Mouse (Mus musculus) heart, embryonic 16.5 days (tissue): ENCODE data around the gene Ctla4. TPM values are rescaled to one million over a fixed set of nuclear protein-coding genes. Genes with fewer than 3 reads are reported as not detected.

ENCODE experiments used
- ATAC-seq: fragments of 200-750 bp; cut with Nextera tagmentation; replicated peaks from 2 replicates; pipeline ENCODE4 v1.8.0; 2017; ENCODE audit warnings: moderate number of reproducible peaks; ENCODE audit not compliant: insufficient read depth, low FRiP score; ENCODE audit errors: extremely low read depth
- H3K27ac ChIP-seq: fragments of 300-500 bp; sonication (generic); 2 replicates; pipeline ENCODE4 v1.5.1; 2014; ENCODE audit warnings: mild to moderate bottlenecking, low read length, control low read depth, moderate library complexity
- H3K27me3 ChIP-seq: fragments of 300-500 bp; sonication (generic); 2 replicates; pipeline ENCODE4 v1.6.1; 2014; ENCODE audit warnings: low read length, mixed read lengths; ENCODE audit not compliant: control insufficient read depth, insufficient read depth
- H3K36me3 ChIP-seq: fragments of 300-500 bp; sonication (generic); 2 replicates; pipeline ENCODE4 v1.6.1; 2014; ENCODE audit not compliant: control insufficient read depth, insufficient read depth
- H3K4me1 ChIP-seq: fragments of 300-500 bp; sonication (generic); 2 replicates; pipeline ENCODE4 v1.6.1; 2014; ENCODE audit warnings: low read length, mixed read lengths; ENCODE audit not compliant: control insufficient read depth, insufficient read depth
- H3K4me2 ChIP-seq: fragments of 300-500 bp; sonication (generic); 2 replicates; pipeline ENCODE4 v1.6.1; 2014; ENCODE audit warnings: low read depth, mild to moderate bottlenecking, control low read depth, low read length
- H3K4me3 ChIP-seq: fragments of 300-500 bp; sonication (generic); 2 replicates; pipeline ENCODE4 v1.5.1; 2014; ENCODE audit warnings: mild to moderate bottlenecking, control low read depth, low read length
- H3K9ac ChIP-seq: fragments of 300-500 bp; sonication (generic); 2 replicates; pipeline ENCODE4 v1.6.1; 2014; ENCODE audit warnings: low read length, control low read depth
- H3K9me3 ChIP-seq: fragments of 300-500 bp; sonication (generic); replicated peaks from 2 replicates; pipeline ENCODE4 v1.6.1; 2016; ENCODE audit warnings: low read length; ENCODE audit not compliant: control insufficient read depth
- WGBS: fragments of 180-500 bp; shearing (Covaris S2); extraction: QIAGEN DNeasy Blood & Tissue Kit; methylation state at CpG from one replicate; pipeline ENCODE4 v1.1.7; 2014; 5-methylcytosine and 5-hydroxymethylcytosine counted together
- polyA plus RNA-seq: library from polyadenylated mRNA; unstranded; fragments of >200 nt; fragmentation: Nextera tagmentation; extraction: Ambion mirVana; gene quantifications from 2 replicates; pipeline ENCODE4 v1.2.1, GENCODE M21; 2015

Gene Ctla4
- polyA plus RNA-seq, 1 experiment from 2014 or later: 3.5 TPM

GRCm38 (mm10) chr1:60904456-60904978 is 17.7 kb downstream of the Ctla4 start:
- Histone ChIP-seq H3K9me3 (no peaks in the 10 kb centered on the region), H3K4me2 (no peak overlapping the region), H3K4me3 (no peak overlapping the region), H3K36me3 (no peaks in the 10 kb centered on the region), H3K9ac (no peak overlapping the region), H3K27me3 (no peaks in the 10 kb centered on the region), H3K4me1 (no peaks in the 10 kb centered on the region), H3K27ac (no peak overlapping the region)
- WGBS: 87% methylated on average over 2 of the region's 2 CpGs
- no peak for ATAC-seq

- no peaks in the 10 kb centered on the region for H3K36me3 ChIP-seq
- 73% methylated on average over 3 of the region's 3 CpGs for WGBS
- H3K9ac ChIP-seq: no peak overlapping the region
- no peaks in the 10 kb centered on the region for H3K9me3 ChIP-seq
- no peak overlapping the region for H3K4me2 ChIP-seq
- no peak for ATAC-seq
- no peaks in the 10 kb centered on the region for H3K27me3 ChIP-seq
- H3K4me3 ChIP-seq: no peak overlapping the region
- H3K4me1 ChIP-seq: no peaks in the 10 kb centered on the region
- no peak overlapping the region for H3K27ac ChIP-seq
These were observed 20.7 kb downstream of the Ctla4 start for GRCm38 (mm10) chr1:60907466-60907865.

GRCm38 (mm10) chr1:60908751-60909161 is 22.0 kb downstream of the Ctla4 start:
- ATAC-seq: no peak
- 80% methylated on average over 9 of the region's 9 CpGs for WGBS

DNA sequence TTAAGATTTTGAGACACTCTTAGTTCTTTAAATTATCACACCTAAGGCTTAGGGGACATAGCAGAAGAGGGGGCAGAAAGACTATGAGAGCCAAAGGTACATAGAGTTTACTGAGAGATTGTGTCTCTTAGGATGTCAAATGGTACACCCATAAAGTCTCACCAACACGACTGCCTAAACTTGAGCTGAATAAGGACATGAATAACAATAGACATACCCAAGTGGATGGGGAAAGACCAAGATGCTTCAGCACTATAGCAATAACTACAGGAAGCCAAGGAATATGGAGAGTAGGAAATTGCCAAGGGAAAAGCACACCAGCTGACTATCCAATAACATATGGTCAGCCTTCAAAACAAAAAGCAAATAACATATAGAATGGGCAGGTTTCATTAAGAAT is 22.9 kb downstream of the Ctla4 start:
- no peaks in the 10 kb centered on the region for H3K4me1 ChIP-seq
- no peak overlapping the region for H3K9ac ChIP-seq
- no peak overlapping the region for H3K4me2 ChIP-seq
- no peaks in the 10 kb centered on the region for H3K9me3 ChIP-seq
- no peak for ATAC-seq
- WGBS: 53% methylated on average over 1 of the region's 1 CpGs
- no peak overlapping the region for H3K27ac ChIP-seq
- H3K4me3 ChIP-seq: no peak overlapping the region
- no peaks in the 10 kb centered on the region for H3K36me3 ChIP-seq
- no peaks in the 10 kb centered on the region for H3K27me3 ChIP-seq

More at GRCm38 (mm10) chr1:60908751-60909161, 22.0 kb downstream of the Ctla4 start:
- H3K36me3 ChIP-seq: no peaks in the 10 kb centered on the region
- no peaks in the 10 kb centered on the region for H3K27me3 ChIP-seq
- H3K4me1 ChIP-seq: no peaks in the 10 kb centered on the region
- H3K9ac ChIP-seq: no peak overlapping the region
- H3K4me3 ChIP-seq: no peak overlapping the region
- H3K9me3 ChIP-seq: no peaks in the 10 kb centered on the region
- no peak overlapping the region for H3K4me2 ChIP-seq
- H3K27ac ChIP-seq: no peak overlapping the region

- no peaks in the 10 kb centered on the region for H3K36me3 ChIP-seq
- no peak overlapping the region for H3K4me2 ChIP-seq
- 64% methylated on average over 1 of the region's 1 CpGs for WGBS
- no peaks in the 10 kb centered on the region for H3K27me3 ChIP-seq
- H3K27ac ChIP-seq: no peak overlapping the region
- ATAC-seq: no peak
- no peaks in the 10 kb centered on the region for H3K4me1 ChIP-seq
- no peak overlapping the region for H3K4me3 ChIP-seq
- H3K9ac ChIP-seq: no peak overlapping the region
- no peaks in the 10 kb centered on the region for H3K9me3 ChIP-seq
These were observed 24.0 kb downstream of the Ctla4 start for GRCm38 (mm10) chr1:60910796-60911195.

DNA sequence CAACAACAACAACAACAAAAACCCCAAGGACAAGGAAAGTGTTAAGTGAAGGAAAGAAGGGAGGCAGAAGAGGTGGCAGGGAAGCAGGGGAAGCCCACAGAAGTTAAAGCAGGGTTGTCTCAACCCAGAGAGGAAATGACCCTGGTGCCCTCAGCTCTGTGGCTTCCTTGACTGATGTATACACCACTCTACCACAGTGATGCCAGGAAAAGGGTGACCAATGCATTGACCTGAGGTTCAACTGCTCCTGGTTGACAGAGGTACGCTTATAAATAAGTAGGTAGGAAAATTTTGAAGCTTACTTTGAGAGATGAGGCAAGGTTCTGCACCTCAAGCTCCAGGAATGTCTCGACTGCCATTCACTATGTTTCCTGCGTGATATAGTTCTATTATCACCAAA is 24.8 kb downstream of the Ctla4 start:
- no peaks in the 10 kb centered on the region for H3K9me3 ChIP-seq
- H3K4me2 ChIP-seq: no peak overlapping the region
- no peak overlapping the region for H3K27ac ChIP-seq
- 71% methylated on average over 3 of the region's 3 CpGs for WGBS
- no peaks in the 10 kb centered on the region for H3K27me3 ChIP-seq
- no peaks in the 10 kb centered on the region for H3K36me3 ChIP-seq
- no peak overlapping the region for H3K9ac ChIP-seq
- H3K4me3 ChIP-seq: no peak overlapping the region
- H3K4me1 ChIP-seq: peaks cover 3% of the 10 kb centered on the region; the same call in 1 of the 2 replicates
- no peak for ATAC-seq

DNA sequence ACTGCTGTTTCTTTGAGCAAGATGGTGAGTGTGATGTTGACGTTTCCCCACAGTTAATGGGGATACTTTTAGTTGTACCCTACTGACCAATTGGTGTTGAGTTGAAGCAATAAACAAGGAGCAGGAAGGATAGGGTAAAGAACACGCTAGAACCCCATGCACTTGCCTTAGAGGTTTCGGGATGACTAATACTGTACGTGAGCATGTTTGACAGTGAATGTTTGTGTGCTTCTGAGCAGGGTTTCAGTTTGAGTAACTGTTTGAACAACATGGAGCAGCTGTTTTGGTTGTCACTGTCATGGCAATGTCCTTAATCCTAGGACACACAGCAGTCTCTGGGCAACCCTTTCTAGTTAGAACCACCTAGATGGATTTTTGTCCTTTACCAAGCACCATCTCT is 26.5 kb downstream of the Ctla4 start:
- Histone ChIP-seq H3K4me1 (peaks cover 5% of the 10 kb centered on the region; the same call in 1 of the 2 replicates), H3K4me2 (no peak overlapping the region), H3K9ac (no peak overlapping the region), H3K27me3 (no peaks in the 10 kb centered on the region), H3K36me3 (no peaks in the 10 kb centered on the region), H3K27ac (no peak overlapping the region), H3K4me3 (no peak overlapping the region), H3K9me3 (no peaks in the 10 kb centered on the region)
- ATAC-seq: no peak
- WGBS: 82% methylated on average over 4 of the region's 4 CpGs

- Histone ChIP-seq H3K36me3 (no peaks in the 10 kb centered on the region), H3K27ac (peak overlapping the region; percentile 69), H3K9me3 (no peaks in the 10 kb centered on the region), H3K27me3 (no peaks in the 10 kb centered on the region), H3K4me3 (no peak overlapping the region), H3K4me2 (no peak overlapping the region), H3K9ac (no peak overlapping the region), H3K4me1 (peaks cover 11% of the 10 kb centered on the region)
- ATAC-seq: no peak; the same call in 1 of the 2 replicates
- 41% methylated on average over 10 of the region's 10 CpGs for WGBS
These were observed 29.5 kb downstream of the Ctla4 start for GRCm38 (mm10) chr1:60916281-60916781.

DNA sequence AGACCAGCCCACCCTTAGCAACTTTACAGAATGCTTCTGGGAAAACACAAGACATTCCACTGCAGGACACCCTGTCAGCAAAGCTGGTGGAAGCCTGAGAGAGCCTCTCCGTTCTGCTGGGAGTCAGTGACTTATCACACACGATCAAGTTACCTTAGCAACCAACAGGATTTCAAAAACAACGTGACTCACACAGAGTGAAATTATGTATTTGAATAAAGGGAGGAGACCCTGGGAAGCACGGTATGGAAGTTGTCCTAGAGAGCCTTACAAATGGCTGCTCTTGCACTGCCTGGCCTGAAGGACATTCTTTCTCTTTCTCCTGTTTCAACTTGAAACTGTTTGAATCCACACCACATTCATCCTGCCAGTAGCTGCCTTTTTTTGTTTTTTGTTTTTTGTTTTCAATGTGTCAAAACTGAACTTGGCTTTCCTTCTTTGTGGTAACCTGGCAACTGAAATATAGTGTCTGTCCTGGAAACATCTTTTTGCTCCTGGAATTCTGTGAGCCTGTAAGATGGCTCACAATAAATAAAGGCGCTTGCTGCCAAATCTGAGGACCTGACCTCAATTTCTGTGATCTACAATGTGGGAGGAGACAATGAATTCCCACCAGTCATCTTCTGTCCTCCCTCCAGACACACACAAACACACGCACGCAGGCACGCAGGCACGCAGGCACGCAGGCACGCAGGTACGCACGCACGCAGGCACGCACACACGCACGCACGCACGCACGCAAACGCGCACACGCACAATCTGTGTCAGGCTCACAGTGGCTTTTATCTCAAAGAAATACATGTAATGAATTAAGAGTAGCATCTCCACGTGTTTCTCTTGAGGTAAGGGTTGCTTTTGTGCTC is 33.9 kb downstream of the Ctla4 start:
- Histone ChIP-seq H3K4me2 (no peak overlapping the region), H3K27me3 (no peaks in the 10 kb centered on the region), H3K36me3 (no peaks in the 10 kb centered on the region), H3K27ac (no peak overlapping the region), H3K9ac (peak overlapping the region; percentile 16; the same call in 1 of the 2 replicates), H3K4me3 (no peak overlapping the region), H3K9me3 (no peaks in the 10 kb centered on the region), H3K4me1 (peaks cover 11% of the 10 kb centered on the region)
- WGBS: 80% methylated on average over 24 of the region's 24 CpGs
- ATAC-seq: 0 out of 2 replicates have a peak, but pooled peaks have one; percentile 43
